Comparison of ENCODE assay signal across 14 mouse cellular contexts in the genomic region with DNA sequence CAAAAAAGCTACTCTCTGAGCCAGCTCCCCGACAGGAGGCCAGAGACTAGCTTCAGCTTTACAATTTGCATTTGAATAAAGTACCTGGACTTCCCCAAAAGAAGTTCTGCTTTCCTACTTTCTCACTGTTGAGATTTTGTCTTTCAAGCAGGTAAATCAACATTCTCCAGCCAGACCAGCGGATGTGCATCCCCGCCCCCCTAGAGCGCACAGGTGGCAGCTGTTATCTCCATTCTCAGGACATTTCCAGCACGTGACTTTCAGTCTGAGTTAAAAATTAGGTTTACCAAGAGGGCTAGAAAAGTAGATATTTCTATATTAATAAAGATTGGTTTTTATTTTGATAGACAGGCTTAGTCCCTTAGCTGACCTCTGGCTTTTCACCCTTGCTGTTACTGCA. TPM values are rescaled to one million over a fixed set of nuclear protein-coding genes. Genes with fewer than 3 reads are reported as not detected.
DNase-seq lines count a peak whose midpoint lies in the region; TF ChIP-seq lines count a peak whose summit lies in the region.
"Not testable (repeated sequence)": the region's sequence is repeated elsewhere in the genome, so short reads cannot be mapped to it uniquely, and the experiment has no call there.
"Had no signal": no experiment of that assay in that cellular context is flagged by ENCODE, and none has a peak within 500 bp of the region (broad histone marks: within the 10 kb centered on the region; RNA-seq: fewer than 3 reads in every experiment).

No protein-coding gene starts in this region.

- H3K9ac ChIP-seq in CH12.LX (ENCODE audit: insufficient read depth, low read depth), result not testable (repeated sequence)

- DNase-seq in A20 (ENCODE audit: low read depth, low spot score) (peak; percentile 64), CH12.LX (ENCODE audit: extremely low read depth) (peak; percentile 44), R1 (ENCODE audit: low read depth, low spot score) (peak; percentile 34)

- TF ChIP-seq RAD21 in CH12.LX (IDR thresholded peaks at IDR 0.05; ENCODE audit: low read depth, low read length), result not testable (repeated sequence)

- not testable (repeated sequence) for H3K79me2 ChIP-seq in CH12.LX (replicated peaks; ENCODE audit: control insufficient read depth, extremely low read depth, insufficient read depth, poor library complexity, severe bottlenecking)

- in situ Hi-C loops in CH12.LX (cut with MboI; ENCODE audit: low pct_ligation_motif_present, low pct_unique_long_range_greater_than_20kb, low sequenced_read_pairs), result not testable (repeated sequence)

- dilution Hi-C loops in CH12.LX (cut with MboI; ENCODE audit: extremely low pct_ligation_motif_present, extremely low pct_unique_long_range_greater_than_20kb, low sequenced_read_pairs), result not testable (repeated sequence)

- 0 out of 2 replicates have a peak, but pooled peaks have one; percentile 35 for TF ChIP-seq EP300 in CH12.LX (IDR thresholded peaks at IDR 0.05; ENCODE audit: low read length)

- H3K9me3 ChIP-seq in CH12.LX (replicated peaks; ENCODE audit: low read length), result not testable (repeated sequence)

- H3K4me3 ChIP-seq in CH12.LX (replicated peaks in 1 of 3; ENCODE audit: low read depth in 2 of 3, low read length in 2 of 3, poor library complexity in 1 of 3), result not testable (repeated sequence)

- not testable (repeated sequence) for H3K36me3 ChIP-seq in CH12.LX (replicated peaks in 1 of 2; ENCODE audit: control insufficient read depth in 1 of 2, insufficient read depth in 1 of 2, low read length in 1 of 2)

- not testable (repeated sequence) for TF ChIP-seq POLR2A in CH12.LX (IDR thresholded peaks at IDR 0.05; ENCODE audit: low read depth, low read length)

- not testable (repeated sequence) for H3K4me2 ChIP-seq in CH12.LX (ENCODE audit: insufficient read depth, low read depth, poor library complexity, severe bottlenecking)

- TF ChIP-seq CTCF in CH12.LX (conservative IDR thresholded peaks at IDR 0.05 in 1 of 2, IDR thresholded peaks at IDR 0.05 in 1 of 2; ENCODE audit: low read depth in 2 of 2, low read length in 2 of 2), result not testable (repeated sequence)

- not testable (repeated sequence) for H3K27me3 ChIP-seq in CH12.LX (replicated peaks)

- H3K27ac ChIP-seq in CH12.LX (ENCODE audit: insufficient read depth, low read depth), result not testable (repeated sequence)

- not testable (repeated sequence) for H3K4me1 ChIP-seq in CH12.LX (ENCODE audit: control insufficient read depth in 1 of 2, insufficient read depth in 2 of 2)

TF ChIP-seq in CH12.LX, 34 proteins besides CTCF, POLR2A, EP300 and RAD21:
- peak; percentile 33; the same call in 1 of the 2 replicates for TF ChIP-seq USF1 (IDR thresholded peaks at IDR 0.05; ENCODE audit: low read depth, low read length)
- TF ChIP-seq BHLHE40 (IDR thresholded peaks at IDR 0.05; ENCODE audit: low read depth, low read length), result peak; percentile 78
- peak; percentile 58; the same call in 1 of the 2 replicates for TF ChIP-seq TCF12 (IDR thresholded peaks at IDR 0.05; ENCODE audit: low read depth, low read length)
TF ChIP-seq in CH12.LX: peak in this region for 3; not testable (repeated sequence) for 31.

RNA-seq across cellular contexts. Expression of a gene that starts 51.5 kb away (rescaled TPM):
- total RNA-seq in CH12.LX (2012; rRNA removed), result not detected in 2 replicates
- total RNA-seq in CH12.LX (2014; rRNA removed), result not detected in 2 replicates
- polyA plus RNA-seq in CH12.LX (2012; ENCODE audit: insufficient read length, low read depth), result not detected in 2 replicates
- total RNA-seq: adrenal gland, postnatal 14 days; ES-E14; G1E; MEL had no signal
- polyA plus RNA-seq: activated CD4-positive, CD25-positive, alpha-beta regulatory T cell, adult 4 months; adrenal gland, adult 2 months; brain, embryonic 14.5 days; C2C12; CD4-positive, CD25-positive, alpha-beta regulatory T cell, adult 4 months; cerebellum, adult 2 months; G1E; Patski had no signal
